Mouse (Mus musculus) neural tube, embryonic 11.5 days (tissue): ENCODE data around the gene Foxn3. TPM values are rescaled to one million over a fixed set of nuclear protein-coding genes. Genes with fewer than 3 reads are reported as not detected.

ENCODE experiments used
- ATAC-seq: fragments of 200-750 bp; cut with Nextera tagmentation; 2 replicates; pipeline ENCODE4 v1.8.0; 2017; ENCODE audit warnings: moderate number of reproducible peaks, mild to moderate bottlenecking, moderate TSS enrichment, moderate library complexity; ENCODE audit not compliant: insufficient read depth, low FRiP score, low TSS enrichment
- DNase-seq: peaks from one replicate; pipeline ENCODE4 v3.0.0-alpha.2; 2015; ENCODE audit warnings: low spot score
- H3K27ac ChIP-seq: fragments of 300-500 bp; sonication (generic); 2 replicates; pipeline ENCODE4 v1.5.1; 2014; ENCODE audit warnings: low read depth, mild to moderate bottlenecking, low read length
- H3K27me3 ChIP-seq: fragments of 300-500 bp; sonication (generic); 2 replicates; pipeline ENCODE4 v1.6.1; 2014; ENCODE audit warnings: mild to moderate bottlenecking, low read length, mixed read lengths; ENCODE audit not compliant: control insufficient read depth, insufficient read depth
- H3K36me3 ChIP-seq: fragments of 300-500 bp; sonication (generic); 2 replicates; pipeline ENCODE4 v1.6.1; 2014; ENCODE audit warnings: mild to moderate bottlenecking, low read length, moderate library complexity, mixed read lengths; ENCODE audit not compliant: control insufficient read depth, insufficient read depth
- H3K4me1 ChIP-seq: fragments of 300-500 bp; sonication (generic); 2 replicates; pipeline ENCODE4 v1.6.1; 2014; ENCODE audit warnings: low read length, mixed read lengths; ENCODE audit not compliant: control insufficient read depth, insufficient read depth
- H3K4me2 ChIP-seq: fragments of 300-500 bp; sonication (generic); 2 replicates; pipeline ENCODE4 v1.6.1; 2014; ENCODE audit warnings: low read depth, mild to moderate bottlenecking, moderate library complexity
- H3K4me3 ChIP-seq: fragments of 300-500 bp; sonication (generic); 2 replicates; pipeline ENCODE4 v1.5.1; 2014; ENCODE audit warnings: low read depth, low read length
- H3K9ac ChIP-seq: fragments of 300-500 bp; sonication (generic); 2 replicates; pipeline ENCODE4 v1.6.1; 2014; ENCODE audit warnings: mild to moderate bottlenecking, low read length
- H3K9me3 ChIP-seq: fragments of 300-500 bp; sonication (generic); 2 replicates; pipeline ENCODE4 v1.6.1; 2016; ENCODE audit warnings: low read length; ENCODE audit not compliant: control insufficient read depth
- WGBS: fragments of 180-500 bp; shearing (Covaris S2); extraction: QIAGEN DNeasy Blood & Tissue Kit; methylation state at CpG from one replicate; pipeline ENCODE4 v1.1.7; 2014; 5-methylcytosine and 5-hydroxymethylcytosine counted together
- polyA plus RNA-seq: library from polyadenylated mRNA; unstranded; fragments of >200 nt; fragmentation: Nextera tagmentation; extraction: Ambion mirVana; gene quantifications from 2 replicates; pipeline ENCODE4 v1.2.1, GENCODE M21; 2014

The Foxn3 gene
- polyA plus RNA-seq, 1 experiment from 2014 or later, result 85.8 TPM

GRCm38 (mm10) chr12:99440022-99440421, 123.4 kb downstream of the Foxn3 start:
- Histone ChIP-seq H3K9ac (no peak overlapping the region), H3K36me3 (no peaks in the 10 kb centered on the region), H3K4me1 (0 out of 2 replicates have a peak, but pooled peaks cover 3% of the 10 kb centered on the region), H3K27ac (no peak overlapping the region), H3K4me3 (no peak overlapping the region), H3K4me2 (no peak overlapping the region), H3K27me3 (no peaks in the 10 kb centered on the region), H3K9me3 (no peaks in the 10 kb centered on the region)
- DNase-seq, result no peak
- no peak for ATAC-seq
- WGBS, result 72% methylated on average over 3 of the region's 3 CpGs

GRCm38 (mm10) chr12:99435189-99435588, 128.2 kb downstream of the Foxn3 start:
- 91% methylated on average over 4 of the region's 4 CpGs for WGBS
- H3K9ac ChIP-seq, result no peak overlapping the region
- no peak for DNase-seq

GRCm38 (mm10) chr12:99433402-99433801, 130.0 kb downstream of the Foxn3 start:
- no peak overlapping the region for H3K9ac ChIP-seq
- no peaks in the 10 kb centered on the region for H3K9me3 ChIP-seq
- no peak for ATAC-seq
- H3K4me2 ChIP-seq, result no peak overlapping the region
- H3K27me3 ChIP-seq, result no peaks in the 10 kb centered on the region
- no peaks in the 10 kb centered on the region for H3K4me1 ChIP-seq
- H3K27ac ChIP-seq, result no peak overlapping the region
- DNase-seq, result no peak
- no peak overlapping the region for H3K4me3 ChIP-seq
- 91% methylated on average over 5 of the region's 5 CpGs for WGBS
- H3K36me3 ChIP-seq, result no peaks in the 10 kb centered on the region

More at GRCm38 (mm10) chr12:99435189-99435588, 128.2 kb downstream of the Foxn3 start:
- H3K36me3 ChIP-seq, result no peaks in the 10 kb centered on the region
- H3K9me3 ChIP-seq, result no peaks in the 10 kb centered on the region
- H3K4me1 ChIP-seq, result no peaks in the 10 kb centered on the region
- no peak overlapping the region for H3K27ac ChIP-seq
- H3K27me3 ChIP-seq, result no peaks in the 10 kb centered on the region
- ATAC-seq, result no peak
- no peak overlapping the region for H3K4me2 ChIP-seq
- H3K4me3 ChIP-seq, result no peak overlapping the region

GRCm38 (mm10) chr12:99431541-99431940, 131.8 kb downstream of the Foxn3 start:
- no peak overlapping the region for H3K27ac ChIP-seq
- H3K36me3 ChIP-seq, result no peaks in the 10 kb centered on the region
- no peak overlapping the region for H3K9ac ChIP-seq
- no peaks in the 10 kb centered on the region for H3K4me1 ChIP-seq
- H3K9me3 ChIP-seq, result no peaks in the 10 kb centered on the region
- no peak for ATAC-seq
- no peaks in the 10 kb centered on the region for H3K27me3 ChIP-seq
- H3K4me2 ChIP-seq, result no peak overlapping the region
- no peak for DNase-seq
- 89% methylated on average over 6 of the region's 6 CpGs for WGBS
- H3K4me3 ChIP-seq, result no peak overlapping the region

- Histone ChIP-seq H3K4me1 (no peaks in the 10 kb centered on the region), H3K27ac (no peak overlapping the region), H3K9ac (no peak overlapping the region), H3K9me3 (no peaks in the 10 kb centered on the region), H3K4me3 (no peak overlapping the region), H3K36me3 (no peaks in the 10 kb centered on the region), H3K4me2 (no peak overlapping the region), H3K27me3 (no peaks in the 10 kb centered on the region)
- WGBS, result 95% methylated on average over 3 of the region's 3 CpGs
- ATAC-seq, result no peak
- no peak for DNase-seq
These were observed 132.4 kb downstream of the Foxn3 start for GRCm38 (mm10) chr12:99430992-99431391.

GRCm38 (mm10) chr12:99429101-99429500, 134.3 kb downstream of the Foxn3 start:
- Histone ChIP-seq H3K4me1 (no peaks in the 10 kb centered on the region), H3K9me3 (no peaks in the 10 kb centered on the region), H3K4me3 (no peak overlapping the region), H3K36me3 (no peaks in the 10 kb centered on the region), H3K4me2 (no peak overlapping the region), H3K27ac (no peak overlapping the region), H3K9ac (no peak overlapping the region), H3K27me3 (no peaks in the 10 kb centered on the region)
- DNase-seq, result no peak
- 96% methylated on average over 3 of the region's 3 CpGs for WGBS
- ATAC-seq, result no peak

- no peak overlapping the region for H3K4me2 ChIP-seq
- ATAC-seq (no peak), DNase-seq (no peak)
- H3K9me3 ChIP-seq, result no peaks in the 10 kb centered on the region
- H3K4me1 ChIP-seq, result no peaks in the 10 kb centered on the region
- WGBS, result 88% methylated on average over 14 of the region's 14 CpGs
- no peak overlapping the region for H3K9ac ChIP-seq
- H3K36me3 ChIP-seq, result no peaks in the 10 kb centered on the region
- H3K27ac ChIP-seq, result no peak overlapping the region
- no peak overlapping the region for H3K4me3 ChIP-seq
- H3K27me3 ChIP-seq, result no peaks in the 10 kb centered on the region
These were observed 137.0 kb downstream of the Foxn3 start for GRCm38 (mm10) chr12:99426207-99426916.

GRCm38 (mm10) chr12:99419396-99419760, 144.0 kb downstream of the Foxn3 start:
- DNase-seq, result no peak
- H3K27me3 ChIP-seq, result no peaks in the 10 kb centered on the region
- H3K36me3 ChIP-seq, result no peaks in the 10 kb centered on the region
- WGBS, result 100% methylated on average over 2 of the region's 2 CpGs
- no peak overlapping the region for H3K9ac ChIP-seq
- no peak overlapping the region for H3K4me2 ChIP-seq
- H3K4me1 ChIP-seq, result no peaks in the 10 kb centered on the region
- H3K9me3 ChIP-seq, result no peaks in the 10 kb centered on the region
- no peak overlapping the region for H3K4me3 ChIP-seq
- H3K27ac ChIP-seq, result no peak overlapping the region
- ATAC-seq, result no peak
